Mouse (Mus musculus): ENCODE data around the gene Il1rap. TPM values are rescaled to one million over a fixed set of nuclear protein-coding genes. Genes with fewer than 3 reads are reported as not detected.

Il1rap gene
- polyA plus RNA-seq (2016; fragmentation: Nextera tagmentation; extraction: Ambion mirVana), result 5.9 and 7.8 TPM in 2 replicates

DNA sequence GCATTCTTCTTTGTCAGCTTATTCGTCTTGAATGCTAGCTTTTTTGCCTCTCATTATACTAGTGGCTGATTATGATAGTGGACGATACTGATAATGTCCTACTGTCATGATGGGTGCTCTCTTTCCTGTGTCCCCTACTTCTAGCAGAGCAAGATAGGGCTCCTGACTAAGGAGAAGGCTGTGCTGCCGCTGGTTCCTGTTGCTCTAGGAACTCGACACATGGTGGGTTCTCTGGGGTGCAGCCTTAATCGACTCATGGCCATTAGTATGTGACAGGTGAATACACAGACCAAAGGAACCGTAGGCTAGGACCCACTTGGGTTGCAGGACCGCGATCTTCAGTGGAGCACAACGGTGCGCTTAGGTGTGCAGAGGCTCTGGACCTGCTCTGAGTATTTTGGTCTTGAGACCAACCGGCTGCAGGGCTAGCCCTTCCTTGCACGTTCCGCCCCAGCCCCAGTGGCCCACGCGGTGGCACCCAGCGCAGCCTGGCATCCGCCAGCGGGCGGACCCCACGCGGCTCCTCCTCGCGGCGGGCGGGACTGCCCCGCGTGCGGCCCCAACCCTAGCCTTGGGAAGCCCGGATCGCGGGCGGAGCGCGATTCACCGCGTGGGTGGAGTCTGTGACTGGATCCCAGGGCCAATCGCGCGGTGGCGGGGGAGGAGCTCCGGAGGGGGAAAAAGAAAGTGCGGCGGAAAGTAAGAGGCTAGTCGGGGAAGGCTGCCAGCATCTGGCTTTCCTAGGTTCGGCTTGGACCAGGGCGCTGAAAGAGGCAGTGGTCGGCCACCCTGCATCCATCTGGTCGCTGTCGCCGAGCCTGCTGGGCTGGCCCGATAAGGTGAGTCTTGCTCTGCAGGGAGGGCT lies at the start of gene Il1rap:
Gene Il1rap, plus strand, starts transcription at position 657 of the 865 bp plus-strand sequence.
- Histone ChIP-seq H3K4me1 (peaks cover 11% of the 10 kb centered on the region; the same call in 1 of the 2 replicates), H3K27ac (no peak within 1 kb of the TSS), H3K27me3 (peaks cover 7% of the 10 kb centered on the region), H3K4me2 (replicated peaks) (peak within 1 kb of the TSS; percentile 82), H3K4me3 (peak within 1 kb of the TSS; percentile 61), H3K9me3 (replicated peaks) (no peaks in the 10 kb centered on the region), H3K9ac (peak within 1 kb of the TSS; percentile 69), H3K36me3 (no peaks in the 10 kb centered on the region)
- WGBS, result 2% methylated on average over 51 of the region's 51 CpGs
- ATAC-seq (ENCODE audit: low FRiP score), result peak; percentile 98

DNA sequence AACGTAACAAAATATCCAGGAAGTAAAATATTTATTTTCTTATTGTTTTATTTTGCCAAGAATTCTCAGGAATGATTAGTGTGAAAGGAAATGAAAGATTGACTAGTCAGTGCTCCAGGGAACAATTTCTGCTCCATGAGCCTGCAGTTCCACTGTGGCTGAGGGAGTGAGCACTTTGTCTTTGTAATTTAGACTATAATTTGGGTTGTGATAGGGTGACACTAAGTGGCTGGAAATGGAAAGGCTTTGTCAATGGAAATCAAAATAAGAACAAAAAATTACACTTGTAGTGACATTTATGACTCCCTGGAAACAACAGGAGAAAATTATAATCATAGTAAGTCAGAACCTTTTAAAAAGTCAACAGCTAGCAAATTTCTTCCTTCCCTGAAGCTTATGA lies 49.2 kb upstream of the Il1rap start:
- H3K4me2 ChIP-seq (replicated peaks), result no peak overlapping the region
- no peak for ATAC-seq (ENCODE audit: low FRiP score)
- 87% methylated on average over 1 of the region's 1 CpGs for WGBS
- H3K9me3 ChIP-seq (replicated peaks), result no peaks in the 10 kb centered on the region
- no peaks in the 10 kb centered on the region for H3K27me3 ChIP-seq
- H3K9ac ChIP-seq, result no peak overlapping the region
- no peaks in the 10 kb centered on the region for H3K36me3 ChIP-seq
- peaks cover 9% of the 10 kb centered on the region; the same call in 1 of the 2 replicates for H3K4me1 ChIP-seq
- no peak overlapping the region for H3K4me3 ChIP-seq
- H3K27ac ChIP-seq, result no peak overlapping the region

DNA sequence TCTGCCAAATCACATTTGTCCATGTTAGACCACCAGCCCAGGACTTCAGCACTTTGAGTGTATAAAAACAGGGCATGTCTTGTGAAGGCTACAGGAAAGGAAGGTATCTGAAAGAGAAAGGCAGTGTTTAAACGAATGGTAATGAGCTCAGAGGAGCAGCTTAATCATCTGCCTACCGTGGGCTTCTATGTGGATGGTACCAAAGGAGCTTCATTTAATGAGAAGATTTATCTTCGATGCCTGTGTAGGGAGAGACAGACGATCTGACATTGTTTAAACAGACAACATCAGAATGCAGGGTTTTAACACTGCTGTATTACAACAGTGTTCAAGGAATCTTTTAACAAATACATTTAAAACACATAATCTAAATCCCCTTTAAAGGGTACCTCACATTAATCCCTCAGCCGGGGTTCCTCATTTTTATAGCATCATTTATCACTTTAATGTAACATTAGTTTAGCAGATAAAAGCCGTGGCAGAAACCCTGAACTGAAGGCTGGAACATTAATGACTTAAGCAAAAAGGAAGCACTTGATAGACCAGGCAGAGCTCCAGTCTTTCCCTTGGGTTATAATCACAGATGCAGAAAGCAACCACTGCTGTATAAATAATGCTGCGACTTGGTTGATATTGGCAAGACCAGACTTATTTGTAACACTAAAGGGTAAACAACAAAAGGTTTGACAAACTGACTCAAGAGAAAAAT lies 35.2 kb upstream of the Il1rap start:
- no peak overlapping the region for H3K9ac ChIP-seq
- H3K4me3 ChIP-seq, result no peak overlapping the region
- peaks cover 6% of the 10 kb centered on the region; the same call in 1 of the 2 replicates for H3K4me1 ChIP-seq
- no peaks in the 10 kb centered on the region for H3K9me3 ChIP-seq (replicated peaks)
- WGBS, result 33% methylated on average over 7 of the region's 7 CpGs
- no peak overlapping the region for H3K4me2 ChIP-seq (replicated peaks)
- H3K36me3 ChIP-seq, result no peaks in the 10 kb centered on the region
- H3K27ac ChIP-seq, result peak overlapping the region; percentile 40; the same call in 1 of the 2 replicates
- H3K27me3 ChIP-seq, result no peaks in the 10 kb centered on the region
- ATAC-seq (ENCODE audit: low FRiP score), result peak; percentile 45; the same call in 1 of the 2 replicates

DNA sequence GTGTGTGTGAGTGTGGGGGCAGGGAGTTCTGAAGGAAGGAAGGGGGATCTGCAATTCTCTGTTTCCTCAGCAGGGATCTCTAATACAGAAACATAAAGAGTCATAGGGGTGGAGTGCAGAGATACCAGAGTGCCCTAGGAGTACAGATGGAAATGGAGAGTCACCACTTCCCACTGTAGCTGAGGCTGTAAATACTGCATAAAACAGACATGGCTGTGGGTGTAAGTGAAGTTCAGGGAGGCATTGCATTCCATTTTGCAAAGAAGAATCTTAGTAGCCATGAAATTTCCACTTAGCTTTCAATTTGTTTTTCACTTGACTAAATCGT lies 34.7 kb upstream of the Il1rap start:
- Histone ChIP-seq H3K4me2 (replicated peaks) (no peak overlapping the region), H3K9me3 (replicated peaks) (no peaks in the 10 kb centered on the region), H3K27me3 (no peaks in the 10 kb centered on the region), H3K4me1 (peaks cover 6% of the 10 kb centered on the region; the same call in 1 of the 2 replicates), H3K4me3 (no peak overlapping the region), H3K36me3 (no peaks in the 10 kb centered on the region), H3K9ac (no peak overlapping the region), H3K27ac (peak overlapping the region; percentile 40; the same call in 1 of the 2 replicates)
- peak; percentile 29; the same call in 1 of the 2 replicates for ATAC-seq (ENCODE audit: low FRiP score)
- WGBS, result 74% methylated on average over 1 of the region's 1 CpGs

DNA sequence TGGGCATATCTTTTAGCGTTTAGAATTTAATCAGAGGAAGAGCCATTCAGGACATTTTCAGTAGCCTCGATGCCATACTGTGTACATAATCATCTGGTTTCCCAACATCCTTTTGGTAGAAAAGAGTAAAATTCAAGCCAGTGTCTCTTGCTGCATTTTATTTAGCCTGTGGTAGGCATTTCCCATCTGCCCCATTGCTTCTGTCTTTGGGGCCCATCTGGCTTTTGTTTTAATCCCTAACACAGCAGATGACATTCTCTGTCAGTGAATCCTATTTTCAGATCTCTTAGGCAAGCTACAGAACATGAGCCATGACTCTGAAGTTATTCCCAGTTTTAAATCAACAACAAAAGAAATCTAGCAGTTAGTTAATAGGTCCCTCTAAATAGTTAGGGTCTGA lies 32.3 kb upstream of the Il1rap start:
- Histone ChIP-seq H3K4me2 (replicated peaks) (no peak overlapping the region), H3K4me1 (peaks cover 6% of the 10 kb centered on the region; the same call in 1 of the 2 replicates), H3K4me3 (no peak overlapping the region), H3K36me3 (no peaks in the 10 kb centered on the region), H3K27ac (no peak overlapping the region), H3K9ac (no peak overlapping the region), H3K9me3 (replicated peaks) (no peaks in the 10 kb centered on the region), H3K27me3 (no peaks in the 10 kb centered on the region)
- ATAC-seq (ENCODE audit: low FRiP score), result no peak
- 91% methylated on average over 2 of the region's 2 CpGs for WGBS

DNA sequence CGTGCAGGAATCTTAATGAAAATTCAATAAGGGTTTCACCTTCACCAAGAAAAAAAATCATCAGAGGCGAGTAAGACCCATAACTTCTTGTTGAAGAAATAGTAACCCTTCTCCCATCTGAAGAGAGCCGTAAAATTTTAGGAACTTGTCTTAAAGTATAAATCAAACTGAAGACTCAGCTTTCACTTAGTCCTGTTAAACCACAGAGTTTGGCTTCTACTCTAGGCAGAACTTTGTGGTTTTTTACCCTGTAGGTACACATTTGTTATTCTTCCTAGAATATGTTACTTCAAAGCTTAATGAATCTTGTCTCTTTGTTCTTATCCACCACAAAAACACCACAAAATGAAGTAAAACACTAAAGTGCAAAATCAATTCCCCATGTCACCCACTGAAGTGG lies 29.3 kb upstream of the Il1rap start:
- no peaks in the 10 kb centered on the region for H3K27me3 ChIP-seq
- no peaks in the 10 kb centered on the region for H3K36me3 ChIP-seq
- H3K9me3 ChIP-seq (replicated peaks), result no peaks in the 10 kb centered on the region
- no peaks in the 10 kb centered on the region for H3K4me1 ChIP-seq
- ATAC-seq (ENCODE audit: low FRiP score), result no peak
- H3K9ac ChIP-seq, result no peak overlapping the region
- H3K4me2 ChIP-seq (replicated peaks), result no peak overlapping the region
- 92% methylated on average over 3 of the region's 3 CpGs for WGBS
- no peak overlapping the region for H3K4me3 ChIP-seq
- no peak overlapping the region for H3K27ac ChIP-seq

DNA sequence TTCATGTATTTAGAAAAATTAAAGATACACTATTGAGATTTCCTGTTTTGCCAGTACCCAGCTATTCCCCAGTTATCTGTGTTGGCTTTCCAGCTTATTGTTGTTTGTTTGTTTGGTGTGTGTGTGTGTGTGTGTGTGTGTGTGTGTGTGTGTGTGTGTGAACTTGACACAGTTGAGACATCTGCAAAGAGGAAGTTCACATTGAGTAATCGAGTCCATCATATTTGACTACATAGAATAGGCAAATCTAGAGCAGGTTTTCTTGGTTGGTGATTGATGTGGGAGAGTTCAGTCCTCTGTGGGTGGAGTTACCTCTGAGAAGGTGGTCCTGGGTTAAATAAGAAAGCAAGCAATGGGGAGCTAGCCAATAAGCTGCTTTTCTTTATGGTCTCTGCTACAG lies 22.7 kb upstream of the Il1rap start:
- no peak for ATAC-seq (ENCODE audit: low FRiP score)
- H3K4me1 ChIP-seq, result no peaks in the 10 kb centered on the region
- 65% methylated on average over 1 of the region's 1 CpGs for WGBS
- H3K9ac ChIP-seq, result no peak overlapping the region
- H3K4me3 ChIP-seq, result no peak overlapping the region
- no peaks in the 10 kb centered on the region for H3K27me3 ChIP-seq
- H3K36me3 ChIP-seq, result no peaks in the 10 kb centered on the region
- no peaks in the 10 kb centered on the region for H3K9me3 ChIP-seq (replicated peaks)
- no peak overlapping the region for H3K27ac ChIP-seq
- H3K4me2 ChIP-seq (replicated peaks), result no peak overlapping the region

DNA sequence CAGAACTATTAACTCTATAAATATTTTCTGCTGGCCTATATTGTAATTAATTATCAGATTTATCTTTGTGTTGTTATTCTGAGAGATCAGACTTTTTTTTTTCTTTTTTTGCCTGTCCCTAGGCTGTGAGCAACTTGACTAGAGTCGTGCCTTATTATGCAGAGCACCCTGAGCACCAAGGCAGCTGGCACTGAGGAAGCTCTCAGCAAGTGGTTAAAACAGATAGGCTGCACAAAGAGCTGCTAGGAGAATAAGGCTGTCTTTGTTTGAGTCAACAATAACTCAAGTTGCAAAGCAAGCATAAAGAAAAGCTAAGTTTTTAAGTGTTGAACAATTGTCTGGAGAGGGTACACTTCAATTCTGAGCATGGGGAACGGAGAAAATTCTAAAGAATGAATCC lies 19.8 kb upstream of the Il1rap start:
- Histone ChIP-seq H3K9me3 (replicated peaks) (no peaks in the 10 kb centered on the region), H3K27me3 (no peaks in the 10 kb centered on the region), H3K9ac (no peak overlapping the region), H3K4me3 (no peak overlapping the region), H3K4me1 (no peaks in the 10 kb centered on the region), H3K36me3 (no peaks in the 10 kb centered on the region), H3K4me2 (replicated peaks) (no peak overlapping the region), H3K27ac (no peak overlapping the region)
- 11% methylated on average over 2 of the region's 2 CpGs for WGBS
- ATAC-seq (ENCODE audit: low FRiP score), result no peak

DNA sequence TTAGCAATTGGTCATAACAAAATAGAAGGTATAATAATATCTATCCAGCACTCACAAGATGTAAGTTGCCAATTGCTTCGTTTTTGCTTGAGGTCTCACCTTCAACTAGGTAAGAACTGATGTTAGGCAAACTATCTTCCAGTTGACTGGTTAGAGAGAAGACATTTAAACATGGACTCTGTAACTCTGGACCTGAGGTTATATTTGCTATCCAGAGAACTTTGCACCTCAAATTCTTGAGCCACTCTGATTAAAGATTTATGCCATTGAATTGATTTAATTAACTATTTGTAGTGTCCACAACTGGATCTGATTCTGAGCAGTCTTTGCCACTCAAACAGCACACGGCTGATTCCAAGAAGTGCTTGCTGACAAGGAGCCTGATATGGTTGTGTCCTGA lies 18.7 kb upstream of the Il1rap start:
- no peak overlapping the region for H3K9ac ChIP-seq
- no peaks in the 10 kb centered on the region for H3K9me3 ChIP-seq (replicated peaks)
- 89% methylated on average over 2 of the region's 2 CpGs for WGBS
- H3K27ac ChIP-seq, result no peak overlapping the region
- no peaks in the 10 kb centered on the region for H3K27me3 ChIP-seq
- H3K4me2 ChIP-seq (replicated peaks), result no peak overlapping the region
- no peaks in the 10 kb centered on the region for H3K36me3 ChIP-seq
- no peak for ATAC-seq (ENCODE audit: low FRiP score)
- H3K4me1 ChIP-seq, result no peaks in the 10 kb centered on the region
- H3K4me3 ChIP-seq, result no peak overlapping the region

DNA sequence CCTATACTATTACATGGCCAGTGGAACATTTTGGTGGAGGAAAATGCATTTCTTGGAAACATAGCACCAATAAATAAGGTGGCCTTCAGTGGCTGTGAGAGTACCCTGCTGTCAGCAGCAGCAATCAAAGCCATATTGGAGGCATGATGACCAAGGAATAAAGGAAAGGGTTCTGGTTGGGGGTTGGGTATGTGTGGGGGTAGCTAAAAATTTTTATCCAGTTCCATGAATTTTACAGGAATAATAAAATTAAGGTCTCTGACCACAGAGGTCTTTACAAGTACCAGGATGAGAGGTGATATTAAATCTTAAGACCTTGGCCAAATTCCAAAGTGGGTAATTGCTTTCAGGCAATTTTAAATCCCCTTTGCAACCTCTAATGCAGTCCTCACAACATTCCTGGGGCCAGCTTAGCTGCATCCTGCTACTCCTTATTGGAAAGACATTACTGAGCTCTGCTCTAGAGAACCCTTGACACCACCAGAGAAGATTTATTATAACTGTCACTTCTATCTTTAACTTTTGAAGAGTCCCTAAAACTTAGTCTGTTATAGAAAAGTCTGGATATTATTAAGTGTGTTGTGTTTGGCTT lies 12.0 kb upstream of the Il1rap start:
- no peaks in the 10 kb centered on the region for H3K36me3 ChIP-seq
- H3K27me3 ChIP-seq, result no peaks in the 10 kb centered on the region
- H3K27ac ChIP-seq, result no peak overlapping the region
- H3K9me3 ChIP-seq (replicated peaks), result no peaks in the 10 kb centered on the region
- no peak overlapping the region for H3K9ac ChIP-seq
- H3K4me1 ChIP-seq, result no peaks in the 10 kb centered on the region
- ATAC-seq (ENCODE audit: low FRiP score), result no peak
- H3K4me3 ChIP-seq, result no peak overlapping the region
- H3K4me2 ChIP-seq (replicated peaks), result no peak overlapping the region

DNA sequence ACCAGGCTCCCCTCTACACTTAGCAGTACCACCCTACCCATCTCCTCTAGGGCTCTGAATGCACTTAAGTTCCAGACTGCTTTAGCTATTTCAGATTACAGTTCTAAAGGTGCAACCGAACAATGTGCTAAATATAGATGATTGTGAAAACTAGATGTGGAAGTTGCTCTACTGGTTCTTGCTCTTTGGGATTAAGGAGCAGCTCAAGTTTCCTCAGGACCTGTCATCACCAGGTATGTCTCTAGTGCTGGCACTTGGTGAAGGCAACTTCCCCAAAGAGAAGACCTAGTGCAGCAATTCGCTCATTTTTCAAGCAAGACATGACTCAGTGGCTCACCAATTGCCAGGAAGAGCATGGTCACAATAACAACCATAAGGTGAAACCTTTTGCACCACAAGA lies 9.7 kb upstream of the Il1rap start:
- WGBS, result 90% methylated on average over 2 of the region's 2 CpGs
- no peaks in the 10 kb centered on the region for H3K36me3 ChIP-seq

DNA sequence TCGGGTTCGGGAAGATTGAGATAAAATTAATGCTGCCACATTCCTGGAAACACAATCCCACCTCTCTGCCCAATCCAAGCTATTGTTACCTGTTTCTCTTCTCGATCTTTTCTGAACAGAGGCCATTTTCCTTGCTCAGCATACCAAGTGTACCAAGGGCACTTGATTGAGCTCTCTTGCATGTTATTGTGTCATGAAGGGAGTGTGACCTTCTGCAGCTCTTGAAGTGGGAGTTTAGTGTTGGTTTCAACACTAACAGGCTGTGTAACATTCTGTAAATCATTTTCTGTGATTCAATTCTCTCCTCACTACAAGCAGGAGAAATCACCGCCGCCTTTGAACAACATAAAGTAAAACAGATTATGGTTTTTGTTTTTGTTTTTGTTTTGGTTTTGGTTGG lies 7.3 kb upstream of the Il1rap start:
- no peaks in the 10 kb centered on the region for H3K36me3 ChIP-seq
- no peaks in the 10 kb centered on the region for H3K27me3 ChIP-seq
- no peak overlapping the region for H3K4me2 ChIP-seq (replicated peaks)
- WGBS, result 94% methylated on average over 5 of the region's 5 CpGs
- H3K27ac ChIP-seq, result no peak overlapping the region
- no peak for ATAC-seq (ENCODE audit: low FRiP score)
- no peak overlapping the region for H3K9ac ChIP-seq
- no peaks in the 10 kb centered on the region for H3K9me3 ChIP-seq (replicated peaks)
- no peaks in the 10 kb centered on the region for H3K4me1 ChIP-seq
- no peak overlapping the region for H3K4me3 ChIP-seq

More for the DNA sequence above, 9.7 kb upstream of the Il1rap start:
- H3K4me3 ChIP-seq, result no peak overlapping the region
- ATAC-seq (ENCODE audit: low FRiP score), result no peak
- no peaks in the 10 kb centered on the region for H3K27me3 ChIP-seq
- H3K4me1 ChIP-seq, result no peaks in the 10 kb centered on the region
- H3K9me3 ChIP-seq (replicated peaks), result no peaks in the 10 kb centered on the region
- H3K4me2 ChIP-seq (replicated peaks), result no peak overlapping the region
- H3K27ac ChIP-seq, result no peak overlapping the region
- H3K9ac ChIP-seq, result no peak overlapping the region

Data from hindbrain, embryonic 12.5 days (tissue).